In genomic region chr6:106768640-106769289, GRCm38 (mm10) we compare ENCODE assay signal across 8 mouse cellular contexts. TPM values are rescaled to one million over a fixed set of nuclear protein-coding genes. Genes with fewer than 3 reads are reported as not detected.
DNase-seq lines count a peak whose midpoint lies in the region; ATAC-seq lines count a peak whose summit lies in the region.

Trnt1 (plus strand) TSS chr6:106769120.

- peak; percentile 100 for ATAC-seq in hindbrain, embryonic 11.5 days (ENCODE audit: low FRiP score)

- DNase-seq in Muller cell, postnatal 12 days (ENCODE audit: inconsistent ontology term), result peak; percentile 98
- peak; percentile 96 for DNase-seq in cerebellum, adult 9-11 months
- DNase-seq in frontal cortex, adult 2 months (ENCODE audit: extremely low spot score in 1 of 2, low spot score in 1 of 2), result peak; percentile 95 to 98
- DNase-seq in hindbrain, embryonic 11.5 days (ENCODE audit: low spot score), result peak; percentile 99
- DNase-seq in layer of hippocampus, postnatal 10 days (ENCODE audit: low spot score in 2 of 2), result peak; percentile 97
- DNase-seq in lung, postnatal 10 days, result peak; percentile 99
- DNase-seq in ovary, postnatal 36 days (ENCODE audit: low spot score), result peak; percentile 96
- DNase-seq in thymus, postnatal 25 days, result peak; percentile 98

- no peak within 1 kb of the TSS for H3K27ac ChIP-seq in hindbrain, embryonic 11.5 days (ENCODE audit: low read depth, low read length)

- peak within 1 kb of the TSS; percentile 52 for H3K9ac ChIP-seq in hindbrain, embryonic 11.5 days (ENCODE audit: low read depth, low read length)

- H3K27me3 ChIP-seq in hindbrain, embryonic 11.5 days (ENCODE audit: control insufficient read depth, insufficient read depth, low read length), result no peaks in the 10 kb centered on the region

- H3K4me3 ChIP-seq in hindbrain, embryonic 11.5 days (ENCODE audit: low read depth, low read length), result peak within 1 kb of the TSS; percentile 54

- H3K36me3 ChIP-seq in hindbrain, embryonic 11.5 days (ENCODE audit: control insufficient read depth, insufficient read depth, low read length), result no peaks in the 10 kb centered on the region

- no peaks in the 10 kb centered on the region for H3K4me1 ChIP-seq in hindbrain, embryonic 11.5 days (replicated peaks; ENCODE audit: control insufficient read depth, insufficient read depth, low read length)

- H3K4me2 ChIP-seq in hindbrain, embryonic 11.5 days (replicated peaks; ENCODE audit: low read depth, low read length), result peak within 1 kb of the TSS; percentile 90

- H3K9me3 ChIP-seq in hindbrain, embryonic 11.5 days (ENCODE audit: control insufficient read depth, low read length), result no peaks in the 10 kb centered on the region

- WGBS in hindbrain, embryonic 11.5 days, result 9% methylated on average over 35 of the region's 35 CpGs

RNA-seq across cellular contexts. Expression of gene Trnt1, which starts in this region (rescaled TPM):
- 26.8 and 29.7 TPM in 2 replicates for polyA plus RNA-seq in frontal cortex, adult 2 months (2012; rRNA removed)
- polyA plus RNA-seq in hindbrain, embryonic 11.5 days (2014; fragmentation: Nextera tagmentation; extraction: Ambion mirVana), result 77.8 and 80.6 TPM in 2 replicates
- total RNA-seq in layer of hippocampus, postnatal 10 days (2021), result 10 to 100 TPM; 51.5 to 62.5 TPM
